Mouse (Mus musculus): Measurements from ENCODE around the gene Nfix. TPM values are rescaled to one million over a fixed set of nuclear protein-coding genes. Genes with fewer than 3 reads are reported as not detected.

Gene Nfix
- total and polyA plus RNA-seq, 2 experiments from 2014 or later: 92.5 to 123 TPM

- DNase-seq (ENCODE audit: low spot score) (no peak), ATAC-seq (peak; percentile 11; the same call in 1 of the 2 replicates)
- Histone ChIP-seq H3K4me2 (ENCODE audit: low read depth, low read length) (peak within 1 kb of the TSS; percentile 22), H3K4me3 (ENCODE audit: low read length) (peak within 1 kb of the TSS; percentile 11), H3K27ac (peak within 1 kb of the TSS; percentile 41; the same call in 1 of the 2 replicates), H3K4me1 (ENCODE audit: insufficient read depth, low read length) (peaks cover 7% of the 10 kb centered on the region; the same call in 1 of the 2 replicates), H3K27me3 (ENCODE audit: insufficient read depth, low read length) (peaks cover 6% of the 10 kb centered on the region), H3K36me3 (ENCODE audit: insufficient read depth, low read length) (peaks cover 18% of the 10 kb centered on the region), H3K9me3 (ENCODE audit: low read length) (no peaks in the 10 kb centered on the region), H3K9ac (replicated peaks; ENCODE audit: low read length) (0 out of 2 replicates have a peak within 1 kb of the TSS, but pooled peaks have one; percentile 3)
- TF ChIP-seq CTCF (IDR thresholded peaks at IDR 0.05; ENCODE audit: low read depth): peak; percentile 35
- WGBS: 22% methylated on average over 33 of the region's 34 CpGs
Observed at GRCm38 (mm10) chr8:84700941-84701911, 98.9 kb downstream of the Nfix start, which contains the start of gene Lyl1. TSS of gene Lyl1 (plus strand) at chr8:84701457.

- DNase-seq (ENCODE audit: low spot score) (no peak), ATAC-seq (no peak)
- H3K4me3 ChIP-seq (ENCODE audit: low read length): no peak overlapping the region
- no peaks in the 10 kb centered on the region for H3K9me3 ChIP-seq (ENCODE audit: low read length)
- no peak overlapping the region for H3K4me2 ChIP-seq (ENCODE audit: low read depth, low read length)
- peaks cover 7% of the 10 kb centered on the region; the same call in 1 of the 2 replicates for H3K4me1 ChIP-seq (ENCODE audit: insufficient read depth, low read length)
- H3K27ac ChIP-seq: no peak overlapping the region
- H3K9ac ChIP-seq (replicated peaks; ENCODE audit: low read length): no peak overlapping the region
- H3K36me3 ChIP-seq (ENCODE audit: insufficient read depth, low read length): peaks cover 18% of the 10 kb centered on the region
- H3K27me3 ChIP-seq (ENCODE audit: insufficient read depth, low read length): peaks cover 6% of the 10 kb centered on the region
- 81% methylated on average over 5 of the region's 5 CpGs for WGBS
- TF ChIP-seq CTCF (IDR thresholded peaks at IDR 0.05; ENCODE audit: low read depth): no peak
Observed at GRCm38 (mm10) chr8:84700526-84700925, 99.6 kb downstream of the Nfix start.

GRCm38 (mm10) chr8:84699861-84700322 is 100.3 kb downstream of the Nfix start:
- TF ChIP-seq CTCF (IDR thresholded peaks at IDR 0.05; ENCODE audit: low read depth): peak; percentile 90
- 46% methylated on average over 7 of the region's 7 CpGs for whole genome bisulfite sequencing
- Histone ChIP-seq H3K4me1 (ENCODE audit: insufficient read depth, low read length) (peaks cover 1% of the 10 kb centered on the region; the same call in 1 of the 2 replicates), H3K27ac (peak overlapping the region; percentile 51; the same call in 1 of the 2 replicates), H3K9me3 (ENCODE audit: low read length) (no peaks in the 10 kb centered on the region), H3K4me2 (ENCODE audit: low read depth, low read length) (no peak overlapping the region), H3K36me3 (ENCODE audit: insufficient read depth, low read length) (peaks cover 18% of the 10 kb centered on the region), H3K4me3 (ENCODE audit: low read length) (no peak overlapping the region), H3K27me3 (ENCODE audit: insufficient read depth, low read length) (peaks cover 6% of the 10 kb centered on the region), H3K9ac (replicated peaks; ENCODE audit: low read length) (no peak overlapping the region)
- peak; percentile 39; the same call in 1 of the 2 replicates for ATAC-seq
- peak; percentile 83 for DNase-seq (ENCODE audit: low spot score)

GRCm38 (mm10) chr8:84698929-84699401 is 101.2 kb downstream of the Nfix start:
- peaks cover 24% of the 10 kb centered on the region for H3K36me3 ChIP-seq (ENCODE audit: insufficient read depth, low read length)
- TF ChIP-seq CTCF (IDR thresholded peaks at IDR 0.05; ENCODE audit: low read depth): no peak
- DNase-seq (ENCODE audit: low spot score): no peak

GRCm38 (mm10) chr8:84698288-84698687 is 101.9 kb downstream of the Nfix start:
- H3K4me1 ChIP-seq (ENCODE audit: insufficient read depth, low read length): no peaks in the 10 kb centered on the region
- no peaks in the 10 kb centered on the region for H3K9me3 ChIP-seq (ENCODE audit: low read length)
- no peak overlapping the region for H3K4me2 ChIP-seq (ENCODE audit: low read depth, low read length)
- no peak for TF ChIP-seq CTCF (IDR thresholded peaks at IDR 0.05; ENCODE audit: low read depth)
- H3K27me3 ChIP-seq (ENCODE audit: insufficient read depth, low read length): peaks cover 6% of the 10 kb centered on the region
- 91% methylated on average over 5 of the region's 5 CpGs for WGBS
- ATAC-seq (no peak), DNase-seq (ENCODE audit: low spot score) (no peak)
- H3K4me3 ChIP-seq (ENCODE audit: low read length): no peak overlapping the region
- H3K27ac ChIP-seq: no peak overlapping the region
- H3K36me3 ChIP-seq (ENCODE audit: insufficient read depth, low read length): peaks cover 24% of the 10 kb centered on the region
- H3K9ac ChIP-seq (replicated peaks; ENCODE audit: low read length): no peak overlapping the region

More at GRCm38 (mm10) chr8:84698929-84699401, 101.2 kb downstream of the Nfix start:
- peak overlapping the region; percentile 51; the same call in 1 of the 2 replicates for H3K27ac ChIP-seq
- H3K27me3 ChIP-seq (ENCODE audit: insufficient read depth, low read length): peaks cover 6% of the 10 kb centered on the region
- H3K9ac ChIP-seq (replicated peaks; ENCODE audit: low read length): no peak overlapping the region
- no peak overlapping the region for H3K4me2 ChIP-seq (ENCODE audit: low read depth, low read length)
- H3K9me3 ChIP-seq (ENCODE audit: low read length): no peaks in the 10 kb centered on the region
- WGBS: 53% methylated on average over 9 of the region's 9 CpGs
- H3K4me1 ChIP-seq (ENCODE audit: insufficient read depth, low read length): no peaks in the 10 kb centered on the region
- ATAC-seq: no peak
- no peak overlapping the region for H3K4me3 ChIP-seq (ENCODE audit: low read length)

GRCm38 (mm10) chr8:84697166-84698130 is 102.7 kb downstream of the Nfix start:
- peak; percentile 78 for TF ChIP-seq CTCF (IDR thresholded peaks at IDR 0.05; ENCODE audit: low read depth)
- Histone ChIP-seq H3K4me1 (ENCODE audit: insufficient read depth, low read length) (no peaks in the 10 kb centered on the region), H3K27me3 (ENCODE audit: insufficient read depth, low read length) (peaks cover 2% of the 10 kb centered on the region), H3K9ac (replicated peaks; ENCODE audit: low read length) (no peak overlapping the region), H3K4me3 (ENCODE audit: low read length) (no peak overlapping the region), H3K4me2 (ENCODE audit: low read depth, low read length) (no peak overlapping the region), H3K9me3 (ENCODE audit: low read length) (no peaks in the 10 kb centered on the region), H3K36me3 (ENCODE audit: insufficient read depth, low read length) (peaks cover 32% of the 10 kb centered on the region), H3K27ac (no peak overlapping the region)
- DNase-seq (ENCODE audit: low spot score) (peak; percentile 82), ATAC-seq (peak; percentile 47; the same call in 1 of the 2 replicates)
- 81% methylated on average over 14 of the region's 14 CpGs for WGBS

All from hindbrain, postnatal 0 days (tissue).